Mouse (Mus musculus) megakaryocyte, embryonic 14.5 days (primary cell): ENCODE results near the gene Lmod3.

Experiments
- FLI1 ChIP-seq: IDR thresholded peaks from 2 replicates; pipeline ENCODE4 v1.6.1; 2012; ENCODE audit warnings: low read length, inconsistent platforms, mixed read lengths
- GATA1 ChIP-seq: IDR thresholded peaks from 3 replicates; pipeline ENCODE4 v1.6.1; 2012; ENCODE audit warnings: mixed read lengths, low read length, inconsistent platforms, borderline replicate concordance

- TF ChIP-seq GATA1, result no peak
- no peak for TF ChIP-seq FLI1
Measured at GRCm38 (mm10) chr6:97293667-97294569, 41.4 kb upstream of the Lmod3 start.
